Mouse (Mus musculus) MEL (cell line): Measurements from ENCODE around the gene Trim2. TPM values are rescaled to one million over a fixed set of nuclear protein-coding genes. Genes with fewer than 3 reads are reported as not detected.

Experiments
- DNase-seq: peaks from one replicate; pipeline ENCODE4 v3.0.0; 2011; ENCODE audit warnings: low read depth, low spot score
- H3K27ac ChIP-seq: 2 replicates; pipeline ENCODE4 v1.5.1; 2012; ENCODE audit warnings: low read depth, mild to moderate bottlenecking, control low read depth, low read length, moderate library complexity; ENCODE audit not compliant: control insufficient read depth
- H3K27me3 ChIP-seq, 2 experiments: fragments of 150-350 bp in 1 of 2; sonication (generic) in 1 of 2; 2 replicates each; pipeline ENCODE4 v1.6.1; 2012; ENCODE audit warnings: low read length in 2 of 2, mild to moderate bottlenecking in 2 of 2, improper control_type of control experiment in 1 of 2, moderate library complexity in 1 of 2; ENCODE audit not compliant: insufficient read depth in 2 of 2, control insufficient read depth in 1 of 2
- H3K36me3 ChIP-seq, 2 experiments: 2 replicates each; pipeline ENCODE4 v1.6.1; 2012 to 2014; ENCODE audit warnings: low read length in 2 of 2, improper control_type of control experiment in 1 of 2, inconsistent platforms in 1 of 2, mild to moderate bottlenecking in 1 of 2; ENCODE audit not compliant: insufficient read depth in 2 of 2, control insufficient read depth in 1 of 2
- H3K4me1 ChIP-seq, 2 experiments: fragments of 150-350 bp in 1 of 2; sonication (generic) in 1 of 2; 2 replicates each; pipeline ENCODE4 v1.6.1; 2012; ENCODE audit warnings: low read length in 2 of 2, improper control_type of control experiment in 1 of 2, mild to moderate bottlenecking in 1 of 2; ENCODE audit not compliant: insufficient read depth in 2 of 2, control insufficient read depth in 1 of 2
- H3K4me3 ChIP-seq, 2 experiments: fragments of 150-350 bp in 1 of 2; sonication (generic) in 1 of 2; 2 replicates each; pipeline ENCODE4 v1.5.1; 2012; ENCODE audit warnings: low read depth in 2 of 2, low read length in 2 of 2, mild to moderate bottlenecking in 2 of 2, moderate library complexity in 2 of 2, control low read depth in 1 of 2, improper control_type of control experiment in 1 of 2; ENCODE audit not compliant: control insufficient read depth in 1 of 2, insufficient read depth in 1 of 2
- H3K79me2 ChIP-seq: 2 replicates; pipeline ENCODE4 v1.6.1; 2012; ENCODE audit warnings: mild to moderate bottlenecking, low read length, moderate library complexity; ENCODE audit not compliant: control insufficient read depth, poor library complexity, insufficient read depth
- H3K9ac ChIP-seq: 2 replicates; pipeline ENCODE4 v1.6.1; 2012; ENCODE audit warnings: low read depth, mild to moderate bottlenecking, control low read depth, low read length, moderate library complexity; ENCODE audit not compliant: control insufficient read depth, poor library complexity, severe bottlenecking
- H3K9me3 ChIP-seq: fragments of 150-350 bp; sonication (generic); replicated peaks from 2 replicates; pipeline ENCODE4 v1.6.1; 2012; ENCODE audit warnings: mild to moderate bottlenecking, low read length, improper control_type of control experiment, moderate library complexity; ENCODE audit not compliant: insufficient read depth
- CHD1 ChIP-seq: IDR thresholded peaks from 2 replicates; pipeline ENCODE4 v1.6.1; 2012; ENCODE audit warnings: low read depth, mild to moderate bottlenecking, inconsistent platforms, low read length, improper control_type of control experiment
- CHD2 ChIP-seq: IDR thresholded peaks from 2 replicates; pipeline ENCODE4 v1.6.1; 2011; ENCODE audit warnings: low read length, improper control_type of control experiment
- CTCF ChIP-seq, 3 experiments: IDR thresholded peaks in 2 of 3; conservative IDR thresholded peaks in 1 of 3; 2 replicates each; pipeline ENCODE4 v1.5.1; 2011 to 2012; ENCODE audit warnings: low read length in 3 of 3, low read depth in 2 of 3, mild to moderate bottlenecking in 2 of 3, improper control_type of control experiment in 1 of 3, inconsistent platforms in 1 of 3, mixed read lengths in 1 of 3, moderate library complexity in 1 of 3; ENCODE audit not compliant: control insufficient read depth in 1 of 3, insufficient read depth in 1 of 3, poor library complexity in 1 of 3, severe bottlenecking in 1 of 3
- E2F4 ChIP-seq: IDR thresholded peaks from 2 replicates; pipeline ENCODE4 v1.6.1; 2011; ENCODE audit warnings: low read depth, low read length, improper control_type of control experiment, borderline replicate concordance
- ELF1 ChIP-seq: IDR thresholded peaks from 2 replicates; pipeline ENCODE4 v1.6.1; 2014; ENCODE audit warnings: low read depth, mild to moderate bottlenecking, inconsistent platforms, low read length, improper control_type of control experiment, moderate library complexity
- EP300 ChIP-seq, 2 experiments: IDR thresholded peaks; 2 replicates each; pipeline ENCODE4 v1.6.1; 2011; ENCODE audit warnings: improper control_type of control experiment in 2 of 2, low read length in 2 of 2, low read depth in 1 of 2, mild to moderate bottlenecking in 1 of 2
- HCFC1 ChIP-seq: IDR thresholded peaks from 2 replicates; pipeline ENCODE4 v1.6.1; 2012; ENCODE audit warnings: low read depth, mild to moderate bottlenecking, inconsistent platforms, low read length, improper control_type of control experiment, moderate library complexity
- KAT2A ChIP-seq: conservative IDR thresholded peaks from 2 replicates; pipeline ENCODE4 v1.6.1; 2012; ENCODE audit warnings: low read depth, low read length, improper control_type of control experiment, inconsistent platforms
- MAFK ChIP-seq: IDR thresholded peaks from 2 replicates; pipeline ENCODE4 v1.6.1; 2011; ENCODE audit warnings: low read depth, mild to moderate bottlenecking, low read length, improper control_type of control experiment, borderline replicate concordance
- MAX ChIP-seq: IDR thresholded peaks from 2 replicates; pipeline ENCODE4 v1.6.1; 2011; ENCODE audit warnings: low read length, improper control_type of control experiment
- MEF2A ChIP-seq: IDR thresholded peaks from 2 replicates; pipeline ENCODE4 v1.6.1; 2014; ENCODE audit warnings: low read depth, mild to moderate bottlenecking, inconsistent platforms, low read length, improper control_type of control experiment; ENCODE audit not compliant: poor library complexity, insufficient replicate concordance, severe bottlenecking; ENCODE audit errors: extremely low read depth
- MXI1 ChIP-seq: IDR thresholded peaks from 2 replicates; pipeline ENCODE4 v1.6.1; 2011; ENCODE audit warnings: mild to moderate bottlenecking, low read depth, low read length, improper control_type of control experiment
- MYB ChIP-seq: IDR thresholded peaks from 2 replicates; pipeline ENCODE4 v1.6.1; 2011; ENCODE audit warnings: mild to moderate bottlenecking, low read depth, low read length, improper control_type of control experiment
- MYC ChIP-seq: IDR thresholded peaks from 2 replicates; pipeline ENCODE4 v1.6.1; 2011; ENCODE audit warnings: low read depth, mild to moderate bottlenecking, low read length, improper control_type of control experiment, moderate library complexity
- NRF1 ChIP-seq: IDR thresholded peaks from 2 replicates; pipeline ENCODE4 v1.6.1; 2014; ENCODE audit warnings: low read depth, mild to moderate bottlenecking, inconsistent platforms, low read length, improper control_type of control experiment, moderate library complexity; ENCODE audit not compliant: poor library complexity, insufficient read depth, severe bottlenecking
- POLR2AphosphoS2 ChIP-seq: IDR thresholded peaks from 2 replicates; pipeline ENCODE4 v1.6.1; 2011; ENCODE audit warnings: low read length, improper control_type of control experiment
- POLR2AphosphoS5 ChIP-seq: IDR thresholded peaks from 2 replicates; pipeline ENCODE4 v1.6.1; 2012; ENCODE audit warnings: low read depth, borderline replicate concordance, mild to moderate bottlenecking, inconsistent platforms, low read length, moderate library complexity, mixed read lengths
- RAD21 ChIP-seq: IDR thresholded peaks from 2 replicates; pipeline ENCODE4 v1.6.1; 2011; ENCODE audit warnings: mild to moderate bottlenecking, low read depth, low read length, improper control_type of control experiment
- RCOR1 ChIP-seq: IDR thresholded peaks from 2 replicates; pipeline ENCODE4 v1.6.1; 2012; ENCODE audit warnings: low read depth, mild to moderate bottlenecking, inconsistent platforms, low read length, improper control_type of control experiment
- SIN3A ChIP-seq: IDR thresholded peaks from 2 replicates; pipeline ENCODE4 v1.6.1; 2012; ENCODE audit warnings: low read length, improper control_type of control experiment, inconsistent platforms
- SMC3 ChIP-seq: IDR thresholded peaks from 2 replicates; pipeline ENCODE4 v1.6.1; 2011; ENCODE audit warnings: low read depth, low read length, improper control_type of control experiment
- TAL1 ChIP-seq: IDR thresholded peaks from 2 replicates; pipeline ENCODE4 v1.6.1; 2012; ENCODE audit warnings: mild to moderate bottlenecking, inconsistent platforms, low read length, moderate library complexity, mixed read lengths
- TCF12 ChIP-seq: IDR thresholded peaks from 2 replicates; pipeline ENCODE4 v1.6.1; 2014; ENCODE audit warnings: low read depth, mild to moderate bottlenecking, inconsistent platforms, low read length, improper control_type of control experiment, moderate library complexity
- USF1 ChIP-seq: IDR thresholded peaks from 2 replicates; pipeline ENCODE4 v1.6.1; 2014; ENCODE audit warnings: low read depth, mild to moderate bottlenecking, inconsistent platforms, low read length, improper control_type of control experiment, moderate library complexity
- USF2 ChIP-seq, 2 experiments: IDR thresholded peaks; 2 replicates each; pipeline ENCODE4 v1.6.1; 2011 to 2012; ENCODE audit warnings: improper control_type of control experiment in 2 of 2, low read length in 2 of 2, borderline replicate concordance in 1 of 2, inconsistent platforms in 1 of 2, low read depth in 1 of 2, mild to moderate bottlenecking in 1 of 2; ENCODE audit not compliant: insufficient read depth in 1 of 2
- ZC3H11A ChIP-seq: IDR thresholded peaks from 2 replicates; pipeline ENCODE4 v1.6.1; 2012; ENCODE audit warnings: low read depth, mild to moderate bottlenecking, inconsistent platforms, low read length, improper control_type of control experiment
- ZKSCAN1 ChIP-seq: IDR thresholded peaks from 2 replicates; pipeline ENCODE4 v1.6.1; 2012; ENCODE audit warnings: low read depth, mild to moderate bottlenecking, inconsistent platforms, low read length, improper control_type of control experiment, moderate library complexity
- ZMIZ1 ChIP-seq: IDR thresholded peaks from 2 replicates; pipeline ENCODE4 v1.6.1; 2012; ENCODE audit warnings: low read depth, mild to moderate bottlenecking, inconsistent platforms, low read length, improper control_type of control experiment, moderate library complexity
- polyA plus RNA-seq, 2 experiments: library from polyadenylated mRNA; stranded (reverse) in 1 of 2; unstranded in 1 of 2; fragments of >175 nt in 1 of 2; fragments of >200 nt in 1 of 2; gene quantifications; 2 replicates each; pipeline versions ENCODE4 v1.2.1 to v1.2.4; 2012; ENCODE audit warnings: low replicate concordance in 2 of 2, low read depth in 1 of 2; ENCODE audit not compliant: insufficient read length in 2 of 2, insufficient read depth in 1 of 2, missing spikeins in 1 of 2
- total RNA-seq: library from RNA; depleted of rRNA; stranded (reverse); fragments of 300-350 nt; gene quantifications from 2 replicates; pipeline ENCODE4 v1.2.3, GENCODE M21; 2012

The Trim2 gene
- total and polyA plus RNA-seq, 3 experiments: 1.7 to 4.4 TPM; not detected in 1

- Histone ChIP-seq H3K27me3 (no peaks in the 10 kb centered on the region), H3K27ac (no peak overlapping the region), H3K4me1 (no peaks in the 10 kb centered on the region), H3K79me2 (no peaks in the 10 kb centered on the region), H3K9me3 (no peaks in the 10 kb centered on the region), H3K36me3 (no peaks in the 10 kb centered on the region), H3K4me3 (no peak overlapping the region), H3K9ac (no peak overlapping the region)
- no peak for DNase-seq
- TF ChIP-seq MXI1 (no peak), USF1 (no peak), MEF2A (no peak), KAT2A (no peak), RCOR1 (no peak), MAX (no peak), CTCF (IDR thresholded peaks at IDR 0.05 in 2 of 3, conservative IDR thresholded peaks at IDR 0.05 in 1 of 3; ENCODE audit: control insufficient read depth in 1 of 3, insufficient read depth in 1 of 3, low read depth in 2 of 3, low read length in 3 of 3, poor library complexity in 1 of 3, severe bottlenecking in 1 of 3) (no peak), SMC3 (no peak), TCF12 (no peak), POLR2AphosphoS2 (no peak), ELF1 (no peak), CHD2 (no peak), CHD1 (no peak), TAL1 (no peak), MYC (no peak), E2F4 (no peak)
These were observed 107.2 kb downstream of the Trim2 start for GRCm38 (mm10) chr3:84199516-84199915.

- no peaks in the 10 kb centered on the region for H3K9me3 ChIP-seq
These were observed 108.4 kb downstream of the Trim2 start for GRCm38 (mm10) chr3:84198229-84198628.

More at GRCm38 (mm10) chr3:84198229-84198628, 108.4 kb downstream of the Trim2 start:
- Histone ChIP-seq H3K4me3 (no peak overlapping the region), H3K79me2 (no peaks in the 10 kb centered on the region), H3K36me3 (no peaks in the 10 kb centered on the region), H3K27ac (no peak overlapping the region), H3K4me1 (no peaks in the 10 kb centered on the region), H3K27me3 (no peaks in the 10 kb centered on the region)
- DNase-seq: no peak
- no peak for TF ChIP-seq EP300 (IDR thresholded peaks at IDR 0.05; ENCODE audit: low read depth in 1 of 2, low read length in 2 of 2)
- TF ChIP-seq KAT2A: no peak
- TF ChIP-seq MAFK: no peak
- TF ChIP-seq MEF2A: no peak
- no peak for TF ChIP-seq CHD2
- no peak for TF ChIP-seq RCOR1
- no peak for TF ChIP-seq ZKSCAN1
- no peak for TF ChIP-seq USF1
- TF ChIP-seq ZC3H11A: no peak
- no peak for TF ChIP-seq POLR2AphosphoS5
- TF ChIP-seq CHD1: no peak
- TF ChIP-seq ZMIZ1: no peak
- TF ChIP-seq HCFC1: no peak
- no peak for TF ChIP-seq SIN3A
- no peak for TF ChIP-seq NRF1
- no peak for TF ChIP-seq TCF12
- no peak for TF ChIP-seq RAD21
- TF ChIP-seq USF2 (IDR thresholded peaks at IDR 0.05; ENCODE audit: borderline replicate concordance in 1 of 2, insufficient read depth in 1 of 2, low read depth in 1 of 2, low read length in 2 of 2): no peak
- TF ChIP-seq MYB: no peak
- TF ChIP-seq, all 39 proteins: peak for 0
- H3K9ac ChIP-seq: no peak overlapping the region
